Mouse (Mus musculus) liver, embryonic 11.5 days (tissue): ENCODE measurements at regions not wholly inside any gene's neighbourhood (a gene's known extent, or its start where the extent isn't known, plus 50 kb on each side); places are given as distances from the start of the nearest gene placed in this dataset.

Experiments
- ATAC-seq: fragments of 200-750 bp; cut with Nextera tagmentation; replicated peaks from 2 replicates; pipeline ENCODE4 v1.8.0; 2017; ENCODE audit warnings: moderate number of reproducible peaks, mild to moderate bottlenecking, moderate TSS enrichment, moderate library complexity; ENCODE audit not compliant: low FRiP score
- DNase-seq: peaks from one replicate; pipeline ENCODE4 v3.0.0-alpha.2; 2017; ENCODE audit warnings: low spot score
- H3K27ac ChIP-seq: fragments of 300-500 bp; sonication (generic); 2 replicates; pipeline ENCODE4 v1.5.1; 2014; ENCODE audit warnings: mild to moderate bottlenecking, low read depth, low read length, control low read depth
- H3K27me3 ChIP-seq: fragments of 300-500 bp; sonication (generic); replicated peaks from 2 replicates; pipeline ENCODE4 v1.6.1; 2014; ENCODE audit warnings: low read length, mixed read lengths; ENCODE audit not compliant: control insufficient read depth, insufficient read depth
- H3K36me3 ChIP-seq: fragments of 300-500 bp; sonication (generic); 2 replicates; pipeline ENCODE4 v1.6.1; 2014; ENCODE audit warnings: mild to moderate bottlenecking, low read length, moderate library complexity, mixed read lengths; ENCODE audit not compliant: control insufficient read depth, insufficient read depth
- H3K4me1 ChIP-seq: fragments of 300-500 bp; sonication (generic); replicated peaks from 2 replicates; pipeline ENCODE4 v1.6.1; 2014; ENCODE audit warnings: low read length, mixed read lengths; ENCODE audit not compliant: control insufficient read depth, insufficient read depth
- H3K4me2 ChIP-seq: fragments of 300-500 bp; sonication (generic); 2 replicates; pipeline ENCODE4 v1.6.1; 2014; ENCODE audit warnings: mild to moderate bottlenecking, control low read depth, moderate library complexity
- H3K4me3 ChIP-seq: fragments of 300-500 bp; sonication (generic); 2 replicates; pipeline ENCODE4 v1.5.1; 2014; ENCODE audit warnings: low read depth, low read length, control low read depth
- H3K9ac ChIP-seq: fragments of 300-500 bp; sonication (generic); 2 replicates; pipeline ENCODE4 v1.6.1; 2014; ENCODE audit warnings: low read depth, low read length, control low read depth
- H3K9me3 ChIP-seq: fragments of 300-500 bp; sonication (generic); 2 replicates; pipeline ENCODE4 v1.6.1; 2016; ENCODE audit warnings: low read length, inconsistent platforms, mixed read lengths; ENCODE audit not compliant: control insufficient read depth
- WGBS: fragments of 180-500 bp; shearing (Covaris S2); extraction: QIAGEN DNeasy Blood & Tissue Kit; methylation state at CpG from one replicate; pipeline ENCODE4 v1.1.7; 2014; 5-methylcytosine and 5-hydroxymethylcytosine counted together

DNA sequence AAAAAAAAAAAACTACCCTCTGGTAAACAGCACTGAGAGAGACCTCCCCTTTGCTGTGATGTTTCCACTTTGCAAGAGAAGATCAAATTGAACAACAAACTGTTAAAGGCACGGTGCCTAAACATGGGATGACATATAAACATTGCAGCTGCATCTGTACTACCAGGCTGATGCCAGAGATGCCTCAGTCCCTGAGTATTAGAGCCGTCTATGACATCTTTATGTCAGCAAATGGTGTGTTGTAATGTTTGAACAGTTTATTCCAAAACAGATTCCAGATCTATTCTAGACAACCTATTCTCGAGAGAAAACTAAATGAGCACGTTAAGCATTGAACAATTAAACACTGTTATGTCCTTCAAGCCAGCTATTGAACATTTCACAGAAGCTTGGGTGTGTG, 381.8 kb upstream of the Npvf start:
- Histone ChIP-seq H3K27ac (no peak overlapping the region), H3K36me3 (no peaks in the 10 kb centered on the region), H3K4me3 (no peak overlapping the region), H3K4me1 (no peaks in the 10 kb centered on the region), H3K9ac (no peak overlapping the region), H3K27me3 (no peaks in the 10 kb centered on the region), H3K9me3 (no peaks in the 10 kb centered on the region), H3K4me2 (no peak overlapping the region)
- ATAC-seq (no peak), DNase-seq (no peak)
- 66% methylated on average over 4 of the region's 4 CpGs for WGBS

DNA sequence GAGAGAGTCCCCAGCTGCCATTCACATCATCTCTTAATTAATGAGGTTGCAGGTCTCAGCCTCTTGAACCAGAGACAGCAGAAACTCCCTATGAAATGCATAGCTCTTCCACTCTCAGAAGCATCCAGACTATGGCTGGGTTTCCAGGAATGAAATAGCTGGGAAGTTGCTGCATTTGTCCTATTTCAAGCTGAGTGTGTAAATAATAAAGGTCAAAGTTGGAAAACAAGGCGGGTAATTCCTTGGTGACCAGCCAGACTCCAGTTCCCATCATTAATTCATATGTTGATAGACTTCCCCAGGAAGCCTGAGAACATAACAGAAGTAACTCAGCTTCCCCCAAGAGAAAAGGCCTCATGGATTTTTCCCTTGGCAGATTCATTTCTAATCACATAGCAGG, 382.3 kb upstream of the Npvf start:
- no peaks in the 10 kb centered on the region for H3K27me3 ChIP-seq
- H3K36me3 ChIP-seq = no peaks in the 10 kb centered on the region
- H3K4me3 ChIP-seq = no peak overlapping the region
- DNase-seq = no peak
- no peaks in the 10 kb centered on the region for H3K4me1 ChIP-seq
- no peak overlapping the region for H3K9ac ChIP-seq
- no peak overlapping the region for H3K4me2 ChIP-seq
- H3K9me3 ChIP-seq = no peaks in the 10 kb centered on the region
- WGBS = 52% methylated on average over 1 of the region's 1 CpGs
- no peak for ATAC-seq
- H3K27ac ChIP-seq = no peak overlapping the region

DNA sequence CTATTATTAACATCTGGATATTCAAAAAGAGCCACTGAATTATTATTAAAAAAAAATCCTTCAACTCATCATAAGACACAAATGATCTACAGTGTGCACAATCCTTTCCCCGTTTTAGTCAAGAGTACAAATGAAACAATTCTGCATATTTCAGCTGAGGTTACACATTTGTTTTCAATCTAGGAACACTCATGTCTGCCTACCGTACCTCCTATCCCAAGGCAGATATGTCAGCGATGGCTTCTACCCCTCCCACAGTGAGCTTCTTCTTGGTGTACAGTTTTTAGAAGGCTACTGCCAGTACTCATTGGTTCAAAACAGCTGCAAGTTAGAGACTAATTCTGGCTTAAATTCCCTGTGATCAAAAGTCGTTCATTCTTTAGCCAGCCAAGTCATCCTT, 382.7 kb upstream of the Npvf start:
- Histone ChIP-seq H3K9ac (no peak overlapping the region), H3K4me1 (no peaks in the 10 kb centered on the region), H3K4me3 (no peak overlapping the region), H3K9me3 (no peaks in the 10 kb centered on the region), H3K27me3 (no peaks in the 10 kb centered on the region), H3K36me3 (no peaks in the 10 kb centered on the region), H3K27ac (no peak overlapping the region), H3K4me2 (no peak overlapping the region)
- no peak for ATAC-seq
- 64% methylated on average over 4 of the region's 4 CpGs for WGBS
- no peak for DNase-seq

DNA sequence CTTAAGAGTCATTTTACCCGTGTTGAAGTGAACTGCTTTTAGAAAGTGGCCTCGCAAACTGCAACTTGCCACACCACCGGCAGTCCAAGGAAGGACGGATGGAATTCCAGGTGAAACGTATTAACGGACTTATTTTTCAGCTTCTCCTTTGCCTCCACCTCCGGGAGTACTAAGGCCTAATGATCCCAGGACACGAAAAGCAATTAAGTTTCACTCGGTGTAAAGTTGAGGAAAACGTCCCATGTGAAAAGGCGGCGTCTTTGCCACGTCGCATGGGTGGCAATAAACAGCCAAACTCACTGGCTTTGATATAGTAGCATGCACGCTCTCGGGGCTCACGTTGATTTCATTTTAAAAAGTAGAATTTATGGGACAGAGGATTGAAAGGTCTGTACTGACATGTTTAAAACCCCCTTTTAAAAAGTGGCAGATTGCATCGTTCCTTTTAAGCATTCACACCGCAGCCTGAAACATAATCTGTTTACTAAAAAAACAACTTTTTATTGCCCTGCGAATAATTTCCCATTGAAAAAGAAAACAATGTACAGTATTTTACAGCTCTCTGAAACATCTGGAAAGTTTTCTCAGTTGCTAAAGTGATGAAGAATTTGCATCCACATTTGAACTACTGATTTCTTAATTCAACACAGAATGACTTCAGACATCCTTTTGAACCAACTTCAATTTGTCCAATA, 385.4 kb upstream of the Npvf start:
- no peak for ATAC-seq
- Histone ChIP-seq H3K9ac (no peak overlapping the region), H3K36me3 (no peaks in the 10 kb centered on the region), H3K4me3 (no peak overlapping the region), H3K27me3 (no peaks in the 10 kb centered on the region), H3K9me3 (no peaks in the 10 kb centered on the region), H3K27ac (no peak overlapping the region), H3K4me1 (no peaks in the 10 kb centered on the region), H3K4me2 (no peak overlapping the region)
- DNase-seq = no peak
- WGBS = 87% methylated on average over 20 of the region's 20 CpGs

DNA sequence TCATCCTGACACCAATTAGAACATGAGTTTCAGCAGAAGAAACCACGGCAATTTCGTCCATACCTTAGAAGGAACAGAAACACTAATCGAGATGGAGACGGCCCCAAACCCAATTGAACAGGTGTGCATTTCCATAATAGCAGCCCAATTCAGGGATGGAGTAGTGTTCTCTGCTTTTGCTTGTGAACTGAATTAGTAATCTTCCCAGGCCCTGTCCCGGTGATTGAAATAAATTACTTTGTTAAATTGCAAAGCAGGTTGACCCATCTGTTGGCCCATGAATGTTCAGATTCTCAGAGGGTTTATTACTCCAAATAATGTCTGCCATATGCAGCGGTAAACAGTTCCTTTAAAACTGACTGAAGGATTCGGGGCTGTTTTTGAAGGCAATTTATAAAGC, 388.5 kb upstream of the Nfe2l3 start:
- no peak overlapping the region for H3K4me3 ChIP-seq
- ATAC-seq = no peak
- H3K9me3 ChIP-seq = no peaks in the 10 kb centered on the region
- H3K27ac ChIP-seq = no peak overlapping the region
- WGBS = 86% methylated on average over 7 of the region's 7 CpGs
- H3K27me3 ChIP-seq = no peaks in the 10 kb centered on the region
- no peaks in the 10 kb centered on the region for H3K36me3 ChIP-seq
- H3K9ac ChIP-seq = no peak overlapping the region
- no peak overlapping the region for H3K4me2 ChIP-seq
- no peaks in the 10 kb centered on the region for H3K4me1 ChIP-seq
- no peak for DNase-seq

DNA sequence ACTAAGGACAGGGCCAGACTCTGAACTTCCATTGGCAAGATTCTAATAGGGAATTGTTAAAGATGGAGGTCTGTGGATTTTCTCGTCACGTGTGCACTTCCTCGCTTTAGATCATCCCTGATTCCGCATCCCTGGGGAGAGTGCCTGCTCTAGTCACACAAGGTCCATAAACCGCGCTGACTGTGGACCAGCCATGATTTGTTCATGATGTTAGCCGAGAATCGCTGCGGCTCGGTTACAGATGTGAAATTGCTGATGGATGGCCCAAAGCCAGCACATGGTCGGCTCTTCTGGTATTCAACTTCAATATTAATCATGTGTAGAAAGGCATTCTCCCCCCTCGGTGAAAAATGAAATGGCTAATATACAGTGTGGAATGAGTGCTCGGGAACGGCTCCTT, 387.6 kb upstream of the Nfe2l3 start:
- H3K36me3 ChIP-seq = no peaks in the 10 kb centered on the region
- 84% methylated on average over 14 of the region's 14 CpGs for WGBS
- no peaks in the 10 kb centered on the region for H3K4me1 ChIP-seq
- no peaks in the 10 kb centered on the region for H3K27me3 ChIP-seq
- no peaks in the 10 kb centered on the region for H3K9me3 ChIP-seq
- H3K4me3 ChIP-seq = no peak overlapping the region
- no peak overlapping the region for H3K27ac ChIP-seq
- no peak for DNase-seq
- ATAC-seq = no peak
- no peak overlapping the region for H3K9ac ChIP-seq
- H3K4me2 ChIP-seq = no peak overlapping the region

DNA sequence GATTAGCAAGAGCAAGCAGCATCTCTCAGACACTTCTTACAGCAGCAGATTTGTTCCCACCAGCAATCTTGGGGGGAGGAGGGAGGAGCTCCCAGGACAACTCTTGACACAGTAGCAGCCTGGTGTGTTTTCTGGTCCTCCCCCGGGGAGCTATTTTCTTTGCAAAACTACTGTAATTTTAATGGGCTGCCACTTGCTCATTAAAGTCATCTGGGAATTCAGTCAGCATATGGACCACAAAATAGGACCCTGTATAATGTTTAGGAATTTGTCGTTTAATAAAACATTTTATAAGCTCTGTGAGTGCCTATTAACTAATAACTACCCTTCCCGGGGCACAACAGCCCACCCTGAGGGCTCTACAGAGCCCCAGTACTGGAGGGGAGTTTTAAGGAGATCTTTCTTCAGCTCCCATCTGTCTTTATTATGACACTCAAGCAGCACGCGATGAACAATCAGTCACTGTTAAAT, 380.0 kb upstream of the Nfe2l3 start:
- whole genome bisulfite sequencing = 68% methylated on average over 5 of the region's 5 CpGs
- H3K9ac ChIP-seq = no peak overlapping the region
- DNase-seq (no peak), ATAC-seq (no peak)
- no peaks in the 10 kb centered on the region for H3K4me1 ChIP-seq
- no peaks in the 10 kb centered on the region for H3K9me3 ChIP-seq
- H3K4me3 ChIP-seq = no peak overlapping the region
- H3K27ac ChIP-seq = no peak overlapping the region
- H3K36me3 ChIP-seq = no peaks in the 10 kb centered on the region
- H3K4me2 ChIP-seq = no peak overlapping the region
- H3K27me3 ChIP-seq = no peaks in the 10 kb centered on the region; the same call in 1 of the 2 replicates

DNA sequence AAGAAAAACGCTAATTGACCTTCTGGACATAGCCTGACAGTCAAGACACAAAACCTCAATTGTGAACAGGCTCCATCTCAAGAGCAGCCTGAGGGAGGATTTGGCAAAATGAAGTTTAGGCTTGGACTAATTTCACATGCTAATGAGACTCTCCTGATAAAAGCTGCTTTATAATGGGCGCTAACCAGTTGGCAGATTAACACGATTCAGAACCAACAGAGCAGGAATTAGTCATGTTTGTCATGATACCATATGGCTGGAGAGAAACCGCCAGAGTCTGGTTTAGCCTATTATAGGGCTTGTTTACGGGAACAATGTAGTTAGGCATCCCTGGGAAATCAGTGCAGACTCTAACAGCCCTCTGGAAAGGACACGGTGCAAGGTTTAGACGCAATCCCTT, 375.2 kb upstream of the Nfe2l3 start:
- ATAC-seq = no peak

More for the DNA sequence above, 375.2 kb upstream of the Nfe2l3 start:
- H3K27me3 ChIP-seq = no peaks in the 10 kb centered on the region; the same call in 1 of the 2 replicates
- H3K9ac ChIP-seq = no peak overlapping the region
- no peak for DNase-seq
- no peak overlapping the region for H3K4me3 ChIP-seq
- WGBS = 60% methylated on average over 7 of the region's 7 CpGs
- H3K9me3 ChIP-seq = no peaks in the 10 kb centered on the region
- H3K4me1 ChIP-seq = no peaks in the 10 kb centered on the region
- no peaks in the 10 kb centered on the region for H3K36me3 ChIP-seq
- H3K27ac ChIP-seq = no peak overlapping the region
- no peak overlapping the region for H3K4me2 ChIP-seq
